Mouse (Mus musculus) olfactory bulb, adult 2 months (tissue): ENCODE measurements around the gene Dazap1. TPM values are rescaled to one million over a fixed set of nuclear protein-coding genes. Genes with fewer than 3 reads are reported as not detected.

Source experiments
- H3K27ac ChIP-seq: fragments of 200-500 bp; 2 replicates; pipeline ENCODE4 v1.5.1; 2012; ENCODE audit warnings: low read depth, low read length; ENCODE audit not compliant: insufficient read depth
- H3K4me1 ChIP-seq: fragments of 200-500 bp; 2 replicates; pipeline ENCODE4 v1.6.1; 2012; ENCODE audit warnings: low read length; ENCODE audit not compliant: control insufficient read depth, insufficient read depth
- H3K4me3 ChIP-seq: fragments of 200-500 bp; 2 replicates; pipeline ENCODE4 v1.5.1; 2012; ENCODE audit warnings: mild to moderate bottlenecking, low read depth, low read length, moderate library complexity; ENCODE audit not compliant: insufficient read depth
- CTCF ChIP-seq: fragments of 200-500 bp; IDR thresholded peaks from 2 replicates; pipeline ENCODE4 v1.5.1; 2012; ENCODE audit warnings: low read depth, mild to moderate bottlenecking, low read length, moderate library complexity; ENCODE audit not compliant: insufficient read depth
- POLR2A ChIP-seq: fragments of 200-500 bp; IDR thresholded peaks from 2 replicates; pipeline ENCODE4 v1.6.1; 2012; ENCODE audit warnings: mild to moderate bottlenecking, low read depth, low read length, moderate library complexity; ENCODE audit not compliant: insufficient read depth
- WGBS: fragments of 180-500 bp; shearing (Covaris S2); methylation state at CpG from one replicate; pipeline ENCODE4 v1.1.7; 2018; 5-methylcytosine and 5-hydroxymethylcytosine counted together
- polyA plus RNA-seq: library from polyadenylated mRNA; stranded (reverse); fragments of >200 nt; gene quantifications from 2 replicates; pipeline ENCODE4 v1.2.4, GENCODE M21; 2012; ENCODE audit warnings: low replicate concordance; ENCODE audit not compliant: missing spikeins, insufficient read depth, insufficient read length

The Dazap1 gene
- polyA plus RNA-seq, 1 experiment, result not detected

- H3K4me1 ChIP-seq, result peaks cover 29% of the 10 kb centered on the region
- WGBS, result under 1% methylated on average over 53 of the region's 53 CpGs
Observed at GRCm38 (mm10) chr10:80248971-80249640, 12.2 kb upstream of the Dazap1 start, which contains the start of gene Ndufs7. Gene Ndufs7, plus strand, starts transcription at chr10:80249121.

GRCm38 (mm10) chr10:80250059-80250458 lies 11.2 kb upstream of the Dazap1 start:
- TF ChIP-seq CTCF (no peak), POLR2A (no peak)
- 30% methylated on average over 2 of the region's 2 CpGs for WGBS
- Histone ChIP-seq H3K27ac (no peak overlapping the region), H3K4me1 (peaks cover 26% of the 10 kb centered on the region), H3K4me3 (peak overlapping the region; percentile 67)

More at GRCm38 (mm10) chr10:80248971-80249640, 12.2 kb upstream of the Dazap1 start, which contains the start of gene Ndufs7:
- Histone ChIP-seq H3K4me3 (peak within 1 kb of the TSS; percentile 67), H3K27ac (peak within 1 kb of the TSS; percentile 81)
- TF ChIP-seq CTCF (no peak), POLR2A (peak; percentile 76)

- 80% methylated on average over 4 of the region's 4 CpGs for WGBS
- H3K4me3 ChIP-seq, result no peak overlapping the region
- no peak overlapping the region for H3K27ac ChIP-seq
- no peak for TF ChIP-seq POLR2A
- TF ChIP-seq CTCF, result no peak
- peaks cover 23% of the 10 kb centered on the region for H3K4me1 ChIP-seq
Observed at GRCm38 (mm10) chr10:80250573-80250972, 10.7 kb upstream of the Dazap1 start.

GRCm38 (mm10) chr10:80252011-80252410 lies 9.3 kb upstream of the Dazap1 start:
- peaks cover 20% of the 10 kb centered on the region for H3K4me1 ChIP-seq
- TF ChIP-seq CTCF (no peak), POLR2A (no peak)
- H3K4me3 ChIP-seq, result no peak overlapping the region
- H3K27ac ChIP-seq, result no peak overlapping the region

GRCm38 (mm10) chr10:80252493-80253274 lies 8.6 kb upstream of the Dazap1 start:
- H3K4me1 ChIP-seq, result peaks cover 20% of the 10 kb centered on the region

GRCm38 (mm10) chr10:80253551-80253950 lies 7.7 kb upstream of the Dazap1 start:
- H3K4me1 ChIP-seq, result peaks cover 20% of the 10 kb centered on the region
- 80% methylated on average over 6 of the region's 6 CpGs for WGBS
- no peak overlapping the region for H3K27ac ChIP-seq
- no peak overlapping the region for H3K4me3 ChIP-seq
- TF ChIP-seq CTCF, result no peak
- TF ChIP-seq POLR2A, result no peak

More at GRCm38 (mm10) chr10:80252493-80253274, 8.6 kb upstream of the Dazap1 start:
- TF ChIP-seq POLR2A (no peak), CTCF (no peak)
- 90% methylated on average over 11 of the region's 11 CpGs for WGBS
- no peak overlapping the region for H3K4me3 ChIP-seq
- H3K27ac ChIP-seq, result no peak overlapping the region

- H3K27ac ChIP-seq, result no peak overlapping the region
- H3K4me1 ChIP-seq, result peaks cover 23% of the 10 kb centered on the region
- WGBS, result 91% methylated on average over 26 of the region's 26 CpGs
- H3K4me3 ChIP-seq, result no peak overlapping the region
- TF ChIP-seq POLR2A (no peak), CTCF (no peak)
Observed at GRCm38 (mm10) chr10:80254331-80255297, 6.7 kb upstream of the Dazap1 start.

GRCm38 (mm10) chr10:80255881-80256535 lies 5.3 kb upstream of the Dazap1 start:
- Histone ChIP-seq H3K4me3 (no peak overlapping the region), H3K4me1 (peaks cover 27% of the 10 kb centered on the region), H3K27ac (no peak overlapping the region)
- TF ChIP-seq POLR2A, result no peak
- 77% methylated on average over 5 of the region's 5 CpGs for WGBS

GRCm38 (mm10) chr10:80257936-80258335 lies 3.4 kb upstream of the Dazap1 start:
- TF ChIP-seq CTCF (no peak), POLR2A (no peak)
- 80% methylated on average over 2 of the region's 2 CpGs for WGBS
- peaks cover 26% of the 10 kb centered on the region for H3K4me1 ChIP-seq

More at GRCm38 (mm10) chr10:80257936-80258335, 3.4 kb upstream of the Dazap1 start:
- Histone ChIP-seq H3K27ac (no peak overlapping the region), H3K4me3 (no peak overlapping the region)
